Mouse (Mus musculus): Measurements from ENCODE around the gene Prdm10.

The Prdm10 gene

DNA sequence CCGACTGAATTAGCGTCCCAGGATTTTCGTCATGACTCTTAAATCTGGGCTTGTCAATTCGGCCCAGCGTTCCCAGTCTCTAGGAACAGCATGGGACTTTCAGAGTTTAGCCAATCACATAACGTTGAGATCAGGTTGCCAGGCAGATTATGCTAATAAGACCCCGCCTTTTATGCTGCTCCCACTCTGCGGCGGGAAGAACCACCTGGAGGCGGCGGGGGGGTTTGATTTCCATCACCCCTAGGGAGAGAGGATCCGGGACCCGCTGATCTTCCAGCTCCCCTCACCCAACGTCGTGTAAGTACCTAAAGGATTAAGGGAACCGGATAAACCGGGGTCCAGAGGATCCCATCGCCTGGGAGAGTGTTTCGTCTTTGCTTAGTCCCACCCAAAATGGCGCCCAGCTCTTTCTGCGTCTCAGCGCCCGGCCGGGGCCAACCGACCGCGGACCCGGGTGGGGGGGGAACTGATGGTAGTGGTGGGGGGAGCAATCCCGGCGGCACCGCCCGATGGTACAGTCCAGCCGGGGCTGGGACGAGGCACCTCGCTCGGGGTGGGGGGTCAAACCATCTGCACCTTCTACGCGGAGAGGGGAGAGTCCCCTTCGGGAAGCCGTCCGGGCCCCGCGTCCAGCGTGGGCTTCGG is at the start of gene Prdm10:
Prdm10 (plus strand) TSS at position 173 of the 645 bp plus-strand sequence.
- peak; percentile 92 for DNase-seq (ENCODE audit: extremely low read depth, insufficient read length, low spot score)

DNA sequence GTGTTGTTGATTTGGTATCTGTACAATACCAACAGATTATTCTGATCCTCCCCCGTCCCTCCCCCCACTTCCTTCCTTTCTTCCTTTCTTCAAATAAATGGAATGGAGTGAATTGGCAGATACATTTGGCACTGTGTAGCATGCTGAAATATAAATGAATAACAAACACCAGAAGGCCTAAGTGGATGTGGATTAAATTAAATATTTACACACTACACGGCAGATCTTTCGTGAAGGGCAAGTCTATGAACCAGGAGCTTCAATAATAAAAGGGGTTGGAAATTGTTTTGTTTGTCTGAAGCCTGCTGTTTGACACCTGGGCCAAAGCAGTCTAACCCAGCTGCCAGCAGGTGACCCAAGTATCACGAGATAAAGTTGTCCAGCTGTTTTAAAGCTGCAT is 45.3 kb upstream of the Prdm10 start:
- no peak for DNase-seq (ENCODE audit: extremely low read depth, insufficient read length, low spot score)

DNA sequence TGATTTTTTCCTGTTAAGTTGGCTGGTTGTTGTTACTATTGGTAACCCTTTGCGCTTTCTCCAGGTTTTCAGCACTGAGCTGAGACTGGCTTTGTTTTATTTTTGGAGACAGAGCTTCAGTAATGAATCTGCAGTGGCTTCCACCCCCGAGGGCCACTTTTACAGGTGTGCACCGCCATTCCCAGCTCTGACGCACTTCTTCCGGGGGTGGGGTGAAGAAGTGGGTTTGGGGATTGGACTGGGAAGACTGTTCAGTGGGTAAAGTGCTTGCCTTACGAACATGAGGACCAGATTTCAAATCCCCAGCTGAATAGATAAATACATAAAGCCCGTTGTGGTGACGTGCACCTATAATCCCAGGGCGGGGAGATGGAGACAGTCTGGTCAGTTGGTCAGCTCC is 44.8 kb upstream of the Prdm10 start:
- DNase-seq (ENCODE audit: extremely low read depth, insufficient read length, low spot score) = no peak

DNA sequence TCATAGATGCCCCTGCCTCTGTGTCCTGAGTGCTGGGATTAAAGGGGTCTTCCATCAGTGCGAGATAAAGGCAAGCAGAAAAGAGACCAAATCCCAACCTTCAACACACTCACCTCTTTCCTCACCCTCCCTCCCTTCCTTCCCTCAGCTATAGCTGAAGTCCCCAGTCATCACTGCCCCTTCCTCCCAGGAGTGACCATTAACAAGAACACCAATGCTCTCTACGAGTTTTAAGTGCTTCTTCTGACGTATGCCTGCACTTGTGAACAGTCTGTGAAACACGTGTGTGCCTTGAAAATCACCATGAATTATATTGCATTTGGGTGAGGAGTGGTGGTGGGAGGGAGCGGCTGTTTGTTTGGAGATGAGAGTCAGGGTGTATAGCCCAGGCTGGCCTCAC is 44.3 kb upstream of the Prdm10 start:
- DNase-seq (ENCODE audit: extremely low read depth, insufficient read length, low spot score) = no peak

DNA sequence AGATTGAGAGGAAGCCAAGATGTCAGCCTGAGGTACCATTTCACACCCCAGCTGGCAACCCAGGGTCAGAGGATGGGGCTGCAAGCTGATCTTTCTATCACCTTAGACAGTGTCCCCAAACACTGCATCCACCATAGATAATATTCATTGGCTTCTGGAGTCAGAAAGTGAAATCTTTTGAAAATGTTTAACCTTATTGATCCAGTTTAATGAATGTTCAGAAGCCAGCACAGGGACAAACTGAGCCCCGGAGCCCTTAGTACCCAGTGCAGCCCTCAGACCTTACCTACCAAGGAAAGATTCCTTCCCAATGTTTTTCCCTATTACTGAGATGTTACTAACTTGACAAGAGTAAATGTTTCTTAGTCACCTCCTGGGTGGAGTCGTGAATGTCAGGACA is 41.8 kb upstream of the Prdm10 start:
- no peak for DNase-seq (ENCODE audit: extremely low read depth, insufficient read length, low spot score)

DNA sequence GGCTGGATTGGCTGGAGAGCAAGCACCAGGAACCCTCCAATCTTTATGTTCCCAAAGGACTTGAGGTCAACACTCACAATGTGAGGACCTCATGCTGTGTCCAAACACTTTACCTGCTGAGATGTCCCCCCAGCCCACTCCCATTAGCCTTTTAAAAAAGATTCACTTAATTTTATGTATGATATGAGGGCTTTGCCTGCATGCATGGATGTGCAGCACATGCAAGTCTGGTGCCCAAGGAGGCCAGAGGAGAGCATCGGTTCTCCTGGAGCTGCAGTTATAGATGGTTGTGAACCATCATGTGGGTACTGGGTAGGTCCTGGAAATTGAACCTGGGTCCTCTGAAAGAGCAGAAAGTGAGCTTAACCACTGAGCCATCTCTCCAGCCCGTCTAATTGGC is 40.8 kb upstream of the Prdm10 start:
- no peak for DNase-seq (ENCODE audit: extremely low read depth, insufficient read length, low spot score)

DNA sequence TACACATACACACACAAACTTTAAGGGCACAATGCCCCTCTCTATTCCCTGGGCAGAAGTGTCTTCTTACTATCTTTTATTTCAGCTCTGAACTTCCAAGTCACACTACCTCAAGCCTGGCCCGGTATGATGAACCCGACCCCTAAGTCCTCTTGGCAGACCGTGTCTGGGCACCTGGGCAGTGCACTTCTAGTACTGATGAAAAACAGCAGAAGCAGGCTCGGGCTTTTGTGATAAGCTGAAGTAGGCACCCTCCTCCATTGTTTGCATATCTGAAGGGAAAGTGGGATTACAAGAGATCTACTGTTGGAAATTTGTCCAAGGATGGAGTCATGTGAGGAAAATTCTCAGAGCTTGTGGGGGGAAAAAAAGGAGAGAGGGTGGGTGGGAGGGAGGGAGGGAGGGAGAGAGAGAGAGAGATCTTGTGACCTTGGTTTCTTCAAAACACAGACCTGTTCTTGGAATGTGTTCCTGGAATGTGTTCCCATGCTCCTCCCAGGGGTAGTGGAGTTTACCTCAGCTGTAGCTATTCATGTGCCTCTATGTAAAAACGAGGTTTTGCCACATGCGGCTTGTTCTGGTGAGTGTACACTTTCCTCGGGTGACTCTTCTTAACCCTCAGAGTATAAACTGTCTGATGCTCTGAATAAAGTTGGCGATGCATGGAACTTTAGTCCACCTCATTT is 39.7 kb upstream of the Prdm10 start:
- no peak for DNase-seq (ENCODE audit: extremely low read depth, insufficient read length, low spot score)

DNA sequence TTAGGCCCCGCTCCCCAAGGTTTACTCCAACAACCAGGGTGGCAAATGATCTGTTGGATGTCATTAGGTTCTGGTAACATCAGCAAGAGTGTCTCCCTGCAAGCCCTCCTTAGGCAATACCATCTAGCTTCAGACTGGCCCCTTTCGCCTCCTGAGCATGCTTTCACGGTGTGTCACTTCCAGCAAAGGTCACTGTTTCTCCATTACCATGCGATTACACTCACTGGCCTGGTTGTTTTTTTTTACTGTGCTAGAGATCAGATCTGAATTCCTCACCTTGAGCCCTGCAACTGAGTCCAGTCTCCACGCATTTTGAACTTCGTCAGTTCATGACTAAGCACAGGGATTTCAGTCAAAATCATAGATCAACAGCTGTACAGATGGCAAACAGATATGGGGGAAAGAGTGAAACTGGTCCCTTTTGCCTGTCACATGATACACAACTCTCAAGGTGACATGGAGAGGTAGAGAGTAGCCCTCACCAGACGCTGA is 39.1 kb upstream of the Prdm10 start:
- DNase-seq (ENCODE audit: extremely low read depth, insufficient read length, low spot score) = no peak

DNA sequence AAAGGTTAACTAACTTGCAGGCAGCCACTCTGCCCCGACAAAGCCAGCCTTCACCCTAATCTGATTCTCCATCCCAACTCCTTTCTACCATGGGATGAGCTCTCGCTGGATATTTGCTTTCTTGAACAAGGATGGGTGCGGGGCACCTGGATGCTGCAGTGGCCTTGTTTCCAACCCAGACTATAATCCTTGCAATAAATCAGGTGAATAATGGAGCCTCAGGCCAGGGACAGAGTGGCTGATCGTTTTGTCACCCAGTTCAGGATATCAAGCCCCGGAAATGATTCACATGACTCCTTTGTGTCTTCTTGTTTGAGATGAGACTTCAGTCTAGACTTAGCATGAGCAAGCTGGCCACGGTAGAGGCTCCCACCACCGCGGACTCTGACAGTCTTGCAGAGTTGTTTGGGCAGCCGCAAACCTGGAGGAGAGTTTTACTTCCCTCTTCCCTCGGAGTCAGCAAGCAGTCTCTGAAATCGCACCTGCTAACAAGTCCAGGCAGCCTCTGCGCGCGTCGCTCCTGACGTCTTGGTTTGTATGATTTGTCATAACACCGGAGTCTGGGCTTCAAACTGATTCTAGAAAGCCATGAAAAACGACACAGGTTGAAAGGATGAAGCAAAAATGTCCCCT is 36.9 kb upstream of the Prdm10 start:
- DNase-seq (ENCODE audit: extremely low read depth, insufficient read length, low spot score) = no peak

DNA sequence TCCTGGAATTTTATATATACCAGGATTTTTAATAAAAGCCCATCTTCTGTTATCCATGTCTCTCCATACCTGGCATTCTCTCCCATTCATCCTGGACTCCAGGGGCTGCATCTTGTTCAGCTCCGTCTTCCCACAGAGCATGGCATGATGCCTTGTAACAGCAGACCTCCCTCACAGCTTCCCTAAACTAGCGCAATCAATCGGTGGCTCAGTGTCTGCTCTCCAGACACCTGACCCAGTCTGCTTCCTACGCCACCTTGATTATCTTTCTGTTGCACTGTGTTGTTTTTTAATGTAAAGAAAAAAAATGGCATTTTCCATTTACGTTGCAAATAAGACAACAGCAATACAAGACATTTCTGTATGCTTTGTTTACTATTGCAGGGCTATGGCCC is 36.4 kb upstream of the Prdm10 start:
- DNase-seq (ENCODE audit: extremely low read depth, insufficient read length, low spot score) = no peak

DNA sequence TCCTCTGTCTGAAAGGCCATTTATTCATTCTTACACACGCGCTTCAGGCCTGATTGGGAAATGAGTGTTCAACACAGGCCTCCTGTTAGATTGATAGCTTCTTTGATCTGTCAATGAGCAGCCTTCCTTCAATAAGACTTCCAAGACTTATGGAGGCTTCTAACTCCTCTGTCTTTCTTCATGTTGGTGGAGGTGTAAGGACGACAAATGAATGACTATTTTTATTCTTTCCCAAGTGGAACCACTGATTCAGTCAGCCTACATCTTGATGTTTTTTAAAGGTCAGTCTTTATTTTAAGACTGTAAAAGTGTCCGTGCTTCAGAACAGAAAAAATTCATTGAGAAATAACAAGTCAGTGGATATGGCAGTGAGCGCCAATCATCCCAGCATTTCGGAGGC is 35.3 kb upstream of the Prdm10 start:
- DNase-seq (ENCODE audit: extremely low read depth, insufficient read length, low spot score) = no peak

DNA sequence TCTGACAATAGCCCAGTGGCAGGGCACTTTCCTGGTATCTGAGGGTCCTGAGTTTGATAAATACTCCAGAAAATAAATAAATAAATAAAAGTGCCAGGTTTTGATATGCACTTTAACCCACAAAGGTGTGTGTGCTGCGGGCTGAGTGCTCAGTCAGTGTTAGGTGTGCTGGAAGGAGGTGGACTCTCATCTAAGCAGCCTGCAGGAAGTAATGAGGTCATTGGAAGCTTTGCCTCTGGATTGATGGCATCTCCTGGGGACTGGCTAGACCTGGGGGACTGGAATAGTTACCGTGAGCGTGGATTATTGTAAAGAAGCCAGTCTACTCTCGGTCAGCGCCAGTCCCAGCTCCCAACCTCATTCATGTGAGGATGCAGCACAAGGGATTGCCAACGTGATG is 33.9 kb upstream of the Prdm10 start:
- DNase-seq (ENCODE audit: extremely low read depth, insufficient read length, low spot score) = no peak

DNA sequence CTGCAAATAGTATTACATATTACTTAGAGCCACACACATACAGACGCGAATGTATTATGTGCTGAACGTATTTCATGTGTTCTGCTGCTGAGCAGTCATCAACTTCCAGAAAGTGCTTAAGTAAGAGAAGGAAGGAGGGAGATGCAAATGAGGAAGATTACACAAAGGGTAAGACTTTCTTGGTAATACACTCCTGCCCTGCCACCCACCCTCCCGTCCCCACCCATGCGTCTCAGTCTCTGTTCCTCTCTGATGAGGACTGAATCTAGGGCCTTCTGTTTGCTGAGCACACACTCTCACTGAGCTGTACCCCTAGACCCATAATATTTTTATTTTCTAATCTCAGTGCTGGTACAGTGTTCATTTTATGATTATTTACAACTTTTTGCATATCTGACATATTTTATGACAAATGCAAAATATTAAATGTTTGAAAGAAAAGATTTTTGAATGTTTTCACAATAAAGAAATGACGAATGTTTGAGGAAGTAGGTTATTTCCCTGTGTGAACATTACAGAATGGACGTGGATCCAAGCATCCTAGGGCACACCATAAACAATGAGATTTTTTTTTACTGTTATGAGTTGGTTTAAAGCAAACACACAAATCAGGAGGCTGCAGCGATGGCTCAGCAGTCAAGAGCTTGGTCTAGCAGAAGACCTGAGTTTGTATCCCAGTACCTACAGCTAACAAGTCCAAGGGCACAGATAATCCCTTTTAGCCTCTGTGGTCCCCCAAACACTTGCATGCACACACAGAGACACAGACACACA is 32.7 kb upstream of the Prdm10 start:
- DNase-seq (ENCODE audit: extremely low read depth, insufficient read length, low spot score) = no peak

DNA sequence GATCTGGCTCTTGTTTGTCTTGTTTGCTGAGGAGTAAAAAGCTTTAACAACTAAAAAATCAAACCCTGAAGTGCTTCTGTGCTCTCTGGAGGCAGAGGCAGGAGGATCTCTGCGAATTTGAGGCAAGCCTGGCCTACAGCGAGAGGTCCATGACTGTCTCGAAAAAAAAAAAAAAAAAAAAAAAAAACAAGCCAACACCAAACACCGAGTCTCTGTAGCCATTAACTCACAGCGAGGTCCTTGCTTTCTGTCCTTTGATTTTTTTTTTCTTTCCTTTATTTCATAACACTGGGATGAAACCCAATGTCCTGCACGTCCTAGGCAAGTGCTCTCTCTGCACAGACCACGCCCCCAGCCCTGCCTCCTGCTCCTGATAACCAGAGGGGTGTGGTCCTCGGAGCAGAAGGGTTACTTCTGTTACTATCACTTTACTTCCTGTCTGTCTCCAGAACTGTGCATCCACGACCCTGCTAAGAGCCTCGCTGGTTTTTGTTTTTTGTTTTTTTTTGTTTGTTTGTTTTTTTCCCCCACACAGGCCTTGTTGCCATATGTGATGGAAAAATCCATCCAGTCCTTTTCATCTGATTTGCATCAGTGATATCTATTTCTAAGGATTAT is 28.0 kb upstream of the Prdm10 start:
- DNase-seq (ENCODE audit: extremely low read depth, insufficient read length, low spot score) = no peak

DNA sequence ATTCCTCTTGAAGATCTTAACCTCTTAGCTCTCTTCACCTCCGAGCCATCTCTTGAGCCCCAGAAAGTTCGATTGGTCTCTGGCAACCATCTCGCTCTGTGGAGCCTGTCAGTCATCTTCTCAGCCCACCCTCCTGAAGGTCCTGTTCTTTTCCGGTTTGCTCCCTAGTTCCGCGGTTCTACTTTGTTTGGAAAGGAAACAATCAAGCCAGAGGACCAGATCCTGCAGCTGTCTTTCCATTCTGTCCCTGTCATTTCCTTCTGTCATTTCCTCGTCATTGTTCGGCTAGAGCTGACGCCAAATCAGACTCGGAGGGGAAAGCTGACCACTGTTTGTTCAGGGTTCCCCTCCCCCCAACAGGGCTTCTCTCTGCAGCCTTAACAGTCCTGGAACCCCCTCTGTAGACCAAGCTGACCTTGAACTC is 27.0 kb upstream of the Prdm10 start:
- no peak for DNase-seq (ENCODE audit: extremely low read depth, insufficient read length, low spot score)

DNA sequence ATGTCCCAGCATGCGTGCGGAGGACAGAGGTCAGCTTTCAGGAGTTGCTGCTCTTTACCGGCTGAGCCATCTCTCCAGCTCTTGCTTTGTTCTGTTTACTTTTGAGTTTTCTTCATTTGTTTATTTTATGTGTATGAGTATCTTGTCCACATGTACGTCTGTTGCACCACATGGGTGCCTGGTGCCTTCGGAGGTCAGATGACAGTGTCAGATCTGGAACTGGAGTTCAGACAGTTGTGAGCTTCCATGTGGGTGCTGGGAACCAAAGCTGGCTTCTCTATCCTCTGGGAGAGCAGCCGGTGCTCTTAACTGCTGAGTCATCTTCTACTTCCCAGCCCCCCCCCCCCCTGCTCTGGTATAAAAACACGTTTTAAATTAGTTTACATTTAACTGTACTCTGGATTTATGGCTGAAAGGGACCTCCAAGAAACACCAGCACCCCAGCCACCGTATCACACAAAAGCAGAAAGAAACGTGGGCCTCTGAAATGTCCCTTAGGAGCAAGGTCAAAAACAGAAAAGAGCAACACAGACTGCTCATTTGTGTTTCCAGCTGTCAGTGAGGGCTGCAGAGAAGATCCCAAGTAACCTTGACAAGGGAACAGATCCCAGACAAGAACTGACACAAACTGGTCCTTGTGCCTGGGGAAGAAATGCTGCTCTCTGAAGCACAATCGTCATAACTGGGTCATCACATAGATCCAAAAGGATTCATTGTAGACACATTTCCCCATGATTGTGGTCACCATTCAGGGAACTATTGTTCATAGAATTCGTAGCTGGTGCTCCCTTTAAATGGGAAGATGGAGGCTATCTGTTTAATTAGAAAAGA is 26.3 kb upstream of the Prdm10 start:
- DNase-seq (ENCODE audit: extremely low read depth, insufficient read length, low spot score) = no peak

DNA sequence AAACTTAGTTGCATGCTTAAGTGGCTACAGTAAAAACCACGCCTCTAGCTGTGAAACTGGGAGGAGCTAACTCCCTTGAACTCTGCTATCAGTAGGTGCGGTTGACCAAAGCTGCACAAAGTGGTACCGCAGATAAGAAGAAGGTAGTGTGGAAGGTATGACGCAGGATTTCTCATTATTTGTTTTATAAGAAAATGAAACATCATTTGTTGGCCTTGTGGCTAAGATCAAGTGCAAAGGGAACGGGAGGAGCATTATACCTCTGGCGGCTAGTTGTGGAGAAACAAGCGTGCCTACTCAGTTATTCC is 25.7 kb upstream of the Prdm10 start:
- no peak for DNase-seq (ENCODE audit: extremely low read depth, insufficient read length, low spot score)

DNA sequence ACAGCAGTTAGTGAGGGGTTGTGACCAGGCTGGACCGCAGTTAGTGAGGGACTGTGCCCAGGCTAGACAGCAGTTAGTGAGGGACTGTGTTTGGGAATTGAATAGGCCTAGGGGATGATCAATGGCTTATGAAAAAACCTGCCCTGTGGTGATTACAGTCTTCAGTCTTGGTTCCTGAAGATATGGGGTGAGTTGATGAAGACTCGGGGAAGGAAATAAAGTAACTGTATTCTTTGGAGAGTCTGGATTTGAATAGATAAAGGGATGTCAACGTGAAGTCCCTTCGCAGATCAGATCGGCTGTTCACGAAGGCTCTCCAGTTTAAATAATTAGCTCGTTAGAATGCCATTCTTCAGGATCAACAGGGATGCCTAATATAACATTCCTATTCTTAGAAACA is 24.4 kb upstream of the Prdm10 start:
- DNase-seq (ENCODE audit: extremely low read depth, insufficient read length, low spot score) = no peak

DNA sequence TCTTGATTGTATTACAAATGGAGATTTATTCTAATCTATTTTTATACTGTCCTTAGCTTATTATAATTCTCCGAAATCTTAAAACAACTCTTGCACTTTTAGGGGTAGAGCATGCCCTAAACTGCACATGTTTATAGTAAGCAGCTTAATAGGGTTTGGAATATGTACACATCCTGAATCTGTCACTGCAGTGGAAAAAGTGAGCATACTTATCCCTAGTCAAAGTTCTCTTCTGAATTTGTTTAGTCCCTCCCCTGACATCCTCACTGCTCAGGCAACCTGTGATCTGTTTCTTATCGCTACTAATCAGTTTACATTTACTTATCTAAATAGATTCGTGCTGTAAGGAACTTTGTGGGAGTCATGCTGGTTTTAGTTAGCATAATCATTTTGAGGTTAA is 22.1 kb upstream of the Prdm10 start:
- no peak for DNase-seq (ENCODE audit: extremely low read depth, insufficient read length, low spot score)

DNA sequence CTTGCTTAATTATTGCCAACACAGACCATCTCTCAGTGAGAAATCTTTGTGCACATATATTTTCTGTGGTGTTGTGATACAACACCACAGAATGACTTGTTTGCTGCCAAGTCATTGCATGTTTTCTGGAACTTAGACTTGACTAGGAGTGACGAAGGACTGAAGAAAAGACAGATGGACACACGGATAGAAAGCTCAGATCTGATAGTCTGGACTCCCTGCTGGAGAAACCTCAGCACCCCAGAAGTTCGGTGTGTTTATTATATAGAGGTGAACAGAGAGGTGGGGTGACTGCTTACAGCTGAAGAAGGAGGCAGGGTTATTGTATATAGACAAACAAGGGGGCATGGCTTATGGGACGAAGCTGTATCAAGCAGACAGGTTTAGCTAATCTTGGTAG is 20.1 kb upstream of the Prdm10 start:
- DNase-seq (ENCODE audit: extremely low read depth, insufficient read length, low spot score) = no peak

All from 3134 (cell line).